Mouse (Mus musculus): ENCODE measurements around the gene Crb3. TPM values are rescaled to one million over a fixed set of nuclear protein-coding genes. Genes with fewer than 3 reads are reported as not detected.

The Crb3 gene
- polyA plus RNA-seq, 1 experiment: 175 TPM

GRCm38 (mm10) chr17:57099629-57100325 is 40.9 kb downstream of the Crb3 start:
- no peak for DNase-seq (ENCODE audit: low read depth, low spot score)

GRCm38 (mm10) chr17:57102276-57102675 is 43.4 kb downstream of the Crb3 start:
- WGBS: 75% methylated on average over 2 of the region's 2 CpGs
- DNase-seq (ENCODE audit: low read depth, low spot score): no peak

More at GRCm38 (mm10) chr17:57099629-57100325, 40.9 kb downstream of the Crb3 start:
- 31% methylated on average over 10 of the region's 10 CpGs for WGBS

- 54% methylated on average over 4 of the region's 4 CpGs for WGBS
- no peak for DNase-seq (ENCODE audit: low read depth, low spot score)
Observed at GRCm38 (mm10) chr17:57104496-57104895, 45.6 kb downstream of the Crb3 start.

- WGBS: under 1% methylated on average over 58 of the region's 61 CpGs
- DNase-seq (ENCODE audit: low read depth, low spot score): no peak
Observed at GRCm38 (mm10) chr17:57105181-57106034, 46.5 kb downstream of the Crb3 start, which contains the start of gene Tnfsf9. Gene Tnfsf9, plus strand, starts transcription at chr17:57105325.

GRCm38 (mm10) chr17:57106035-57106368 is 47.1 kb downstream of the Crb3 start:
- WGBS: 41% methylated on average over 9 of the region's 9 CpGs
- DNase-seq (ENCODE audit: low read depth, low spot score): no peak

GRCm38 (mm10) chr17:57107064-57107463 is 48.2 kb downstream of the Crb3 start:
- WGBS: 88% methylated on average over 5 of the region's 5 CpGs
- no peak for DNase-seq (ENCODE audit: low read depth, low spot score)

GRCm38 (mm10) chr17:57108040-57108665 is 49.2 kb downstream of the Crb3 start:
- 91% methylated on average over 7 of the region's 7 CpGs for WGBS
- no peak for DNase-seq (ENCODE audit: low read depth, low spot score)

GRCm38 (mm10) chr17:57108666-57109171 is 49.8 kb downstream of the Crb3 start:
- DNase-seq (ENCODE audit: low read depth, low spot score): no peak
- 58% methylated on average over 5 of the region's 5 CpGs for WGBS

- no peak for DNase-seq (ENCODE audit: low read depth, low spot score)
- 91% methylated on average over 1 of the region's 1 CpGs for WGBS
Observed at GRCm38 (mm10) chr17:57110005-57110404, 51.1 kb downstream of the Crb3 start.

- no peak for DNase-seq (ENCODE audit: low read depth, low spot score)
Observed at GRCm38 (mm10) chr17:57112768-57113474, 54.0 kb downstream of the Crb3 start.

More at GRCm38 (mm10) chr17:57112768-57113474, 54.0 kb downstream of the Crb3 start:
- 75% methylated on average over 10 of the region's 10 CpGs for WGBS

Other genes starting within 250 kb of the Crb3 start
- gene Rfx2, start 228.1 kb upstream of the Crb3 start, polyA plus RNA-seq (2012; rRNA removed): 6.2 and 9.9 TPM in 2 replicates
- gene Acsbg2, start 184.7 kb upstream of the Crb3 start, polyA plus RNA-seq (2012; rRNA removed): not detected in 2 replicates
- gene 1700061G19Rik, start 183.6 kb upstream of the Crb3 start, polyA plus RNA-seq (2012; rRNA removed): 0.15 and 0.19 TPM in 2 replicates
- gene Mllt1, start 123.7 kb upstream of the Crb3 start, polyA plus RNA-seq (2012; rRNA removed): 32.3 and 39.8 TPM in 2 replicates
- gene Acer1, start 77.0 kb upstream of the Crb3 start, polyA plus RNA-seq (2012; rRNA removed): 13.3 and 19.9 TPM in 2 replicates
- gene Clpp, start 68.8 kb upstream of the Crb3 start, polyA plus RNA-seq (2012; rRNA removed): 124 and 128 TPM in 2 replicates
- gene Alkbh7, start 61.8 kb upstream of the Crb3 start, polyA plus RNA-seq (2012; rRNA removed): 30.1 and 31.5 TPM in 2 replicates
- not detected in 2 replicates for gene Pspn, start 59.1 kb upstream of the Crb3 start, polyA plus RNA-seq (2012; rRNA removed)
- gene Gtf2f1, start 47.8 kb upstream of the Crb3 start, polyA plus RNA-seq (2012; rRNA removed): 37.4 and 43.8 TPM in 2 replicates
- gene Gm17949, start 47.6 kb upstream of the Crb3 start, polyA plus RNA-seq (2012; rRNA removed): not detected in 2 replicates
- gene Khsrp, start 27.6 kb upstream of the Crb3 start, polyA plus RNA-seq (2012; rRNA removed): 45.6 and 60.9 TPM in 2 replicates
- gene Slc25a41, start 17.5 kb upstream of the Crb3 start, polyA plus RNA-seq (2012; rRNA removed): not detected in 2 replicates
- gene Slc25a23, start 758 bp downstream of the Crb3 start, polyA plus RNA-seq (2012; rRNA removed): 16.5 TPM in 2 replicates
- 7.2 and 10.8 TPM in 2 replicates for gene Dennd1c, start 19.4 kb downstream of the Crb3 start, polyA plus RNA-seq (2012; rRNA removed)
- gene Tubb4a, start 28.7 kb downstream of the Crb3 start, polyA plus RNA-seq (2012; rRNA removed): 3.2 and 4.2 TPM in 2 replicates
- gene Tnfsf9, start 46.2 kb downstream of the Crb3 start, polyA plus RNA-seq (2012; rRNA removed): 3.3 and 3.5 TPM in 2 replicates
- 0.23 and 0.27 TPM in 2 replicates for gene Cd70, start 90.7 kb downstream of the Crb3 start, polyA plus RNA-seq (2012; rRNA removed)
- 0.92 and 1.1 TPM in 2 replicates for gene Tnfsf14, start 135.1 kb downstream of the Crb3 start, polyA plus RNA-seq (2012; rRNA removed)
- 72.7 and 75.6 TPM in 2 replicates for gene C3, start 169.0 kb downstream of the Crb3 start, polyA plus RNA-seq (2012; rRNA removed)
- gene Gpr108, start 189.3 kb downstream of the Crb3 start, polyA plus RNA-seq (2012; rRNA removed): 43.2 and 58.0 TPM in 2 replicates
- gene Trip10, start 190.3 kb downstream of the Crb3 start, polyA plus RNA-seq (2012; rRNA removed): 26.4 and 28.5 TPM in 2 replicates
- gene Vav1, start 220.0 kb downstream of the Crb3 start, polyA plus RNA-seq (2012; rRNA removed): 8.8 and 9.4 TPM in 2 replicates

Data from large intestine, adult 2 months (tissue).